Mouse (Mus musculus) hindbrain, embryonic 16.5 days (tissue): ENCODE data around the gene Pcsk2. TPM values are rescaled to one million over a fixed set of nuclear protein-coding genes. Genes with fewer than 3 reads are reported as not detected.

Experiments
- ATAC-seq: fragments of 200-750 bp; cut with Nextera tagmentation; 2 replicates; pipeline ENCODE4 v1.8.0; 2017; ENCODE audit warnings: moderate TSS enrichment, moderate library complexity
- H3K27ac ChIP-seq: fragments of 300-500 bp; sonication (generic); 2 replicates; pipeline ENCODE4 v1.5.1; 2014; ENCODE audit warnings: low read depth, mild to moderate bottlenecking, control low read depth, low read length, moderate library complexity
- H3K27me3 ChIP-seq: fragments of 300-500 bp; sonication (generic); replicated peaks from 2 replicates; pipeline ENCODE4 v1.6.1; 2014; ENCODE audit warnings: low read length; ENCODE audit not compliant: control insufficient read depth, insufficient read depth
- H3K36me3 ChIP-seq: fragments of 300-500 bp; sonication (generic); 2 replicates; pipeline ENCODE4 v1.6.1; 2014; ENCODE audit warnings: mild to moderate bottlenecking, low read length, moderate library complexity, mixed read lengths; ENCODE audit not compliant: control insufficient read depth, insufficient read depth
- H3K4me1 ChIP-seq: fragments of 300-500 bp; sonication (generic); 2 replicates; pipeline ENCODE4 v1.6.1; 2014; ENCODE audit warnings: low read depth, low read length; ENCODE audit not compliant: control insufficient read depth, insufficient read depth
- H3K4me2 ChIP-seq: fragments of 300-500 bp; sonication (generic); 2 replicates; pipeline ENCODE4 v1.6.1; 2014; ENCODE audit warnings: mild to moderate bottlenecking, low read length, control low read depth, moderate library complexity
- H3K4me3 ChIP-seq: fragments of 300-500 bp; sonication (generic); 2 replicates; pipeline ENCODE4 v1.5.1; 2014; ENCODE audit warnings: mild to moderate bottlenecking, low read length, control low read depth, moderate library complexity
- H3K9ac ChIP-seq: fragments of 300-500 bp; sonication (generic); 2 replicates; pipeline ENCODE4 v1.6.1; 2014; ENCODE audit warnings: low read depth, mild to moderate bottlenecking, control low read depth, low read length, moderate library complexity
- H3K9me3 ChIP-seq: fragments of 300-500 bp; sonication (generic); 2 replicates; pipeline ENCODE4 v1.6.1; 2014; ENCODE audit warnings: mild to moderate bottlenecking, low read length, moderate library complexity; ENCODE audit not compliant: control insufficient read depth
- WGBS: fragments of 180-500 bp; shearing (Covaris S2); extraction: QIAGEN DNeasy Blood & Tissue Kit; methylation state at CpG from one replicate; pipeline ENCODE4 v1.1.7; 2014; 5-methylcytosine and 5-hydroxymethylcytosine counted together
- polyA plus RNA-seq: library from polyadenylated mRNA; unstranded; fragments of >200 nt; fragmentation: Nextera tagmentation; extraction: Ambion mirVana; gene quantifications from 2 replicates; pipeline ENCODE4 v1.2.1, GENCODE M21; 2015

The Pcsk2 gene
- polyA plus RNA-seq, 1 experiment from 2014 or later = 23.4 TPM

DNA sequence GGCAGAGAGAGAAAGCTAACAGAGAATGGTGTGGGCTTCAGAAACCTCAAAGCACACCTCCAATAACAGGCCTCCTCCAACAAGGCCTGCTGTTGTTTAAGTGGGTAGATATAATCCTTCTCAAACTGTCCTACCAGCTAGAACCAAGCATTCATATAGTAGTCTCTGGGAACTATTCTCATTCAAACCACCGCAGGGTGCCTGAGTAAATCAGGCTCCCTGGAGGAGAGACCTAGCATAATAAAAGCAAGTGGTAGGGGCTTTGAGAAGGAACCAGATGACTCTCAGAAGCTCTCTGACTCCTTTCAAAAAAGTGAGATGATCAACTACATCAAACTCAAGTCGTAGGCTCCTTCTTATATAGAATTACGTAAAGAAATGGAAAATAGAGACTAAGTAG, 75.0 kb downstream of the Pcsk2 start:
- no peaks in the 10 kb centered on the region for H3K27me3 ChIP-seq
- H3K9me3 ChIP-seq = no peaks in the 10 kb centered on the region
- no peaks in the 10 kb centered on the region for H3K4me1 ChIP-seq
- ATAC-seq = no peak
- H3K9ac ChIP-seq = no peak overlapping the region
- no peaks in the 10 kb centered on the region for H3K36me3 ChIP-seq
- no peak overlapping the region for H3K4me3 ChIP-seq
- H3K27ac ChIP-seq = no peak overlapping the region
- 45% methylated on average over 3 of the region's 3 CpGs for WGBS
- H3K4me2 ChIP-seq = no peak overlapping the region

GRCm38 (mm10) chr2:143623916-143624315, 78.0 kb downstream of the Pcsk2 start:
- no peak overlapping the region for H3K4me3 ChIP-seq
- no peak for ATAC-seq
- H3K9ac ChIP-seq = no peak overlapping the region
- H3K27me3 ChIP-seq = no peaks in the 10 kb centered on the region
- H3K27ac ChIP-seq = no peak overlapping the region
- no peak overlapping the region for H3K4me2 ChIP-seq
- H3K4me1 ChIP-seq = no peaks in the 10 kb centered on the region
- no peaks in the 10 kb centered on the region for H3K36me3 ChIP-seq
- 66% methylated on average over 3 of the region's 3 CpGs for WGBS
- no peaks in the 10 kb centered on the region for H3K9me3 ChIP-seq

DNA sequence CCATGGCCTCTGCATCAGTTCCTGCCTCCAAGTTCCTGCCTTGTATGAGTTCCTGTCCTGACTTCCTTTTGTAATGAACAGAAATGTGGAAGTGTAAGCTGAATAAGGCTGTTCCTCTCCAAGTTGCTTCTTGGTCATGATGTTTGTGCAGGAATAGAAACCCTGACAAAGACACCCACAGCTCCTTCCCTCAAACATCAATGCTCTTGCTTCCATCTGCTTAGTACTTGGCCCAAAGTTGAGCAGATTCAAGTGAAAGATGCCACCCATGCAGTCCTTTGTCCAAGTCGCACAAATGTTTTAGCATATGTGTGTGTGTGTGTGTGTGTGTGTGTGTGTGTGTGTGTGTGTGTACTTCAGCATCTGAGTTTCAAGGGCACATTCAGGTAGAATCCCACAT, 97.3 kb downstream of the Pcsk2 start:
- Histone ChIP-seq H3K4me2 (no peak overlapping the region), H3K27me3 (no peaks in the 10 kb centered on the region), H3K27ac (no peak overlapping the region), H3K9me3 (no peaks in the 10 kb centered on the region), H3K9ac (no peak overlapping the region), H3K36me3 (no peaks in the 10 kb centered on the region), H3K4me3 (no peak overlapping the region), H3K4me1 (no peaks in the 10 kb centered on the region)
- no peak for ATAC-seq
- WGBS = 87% methylated on average over 1 of the region's 1 CpGs

DNA sequence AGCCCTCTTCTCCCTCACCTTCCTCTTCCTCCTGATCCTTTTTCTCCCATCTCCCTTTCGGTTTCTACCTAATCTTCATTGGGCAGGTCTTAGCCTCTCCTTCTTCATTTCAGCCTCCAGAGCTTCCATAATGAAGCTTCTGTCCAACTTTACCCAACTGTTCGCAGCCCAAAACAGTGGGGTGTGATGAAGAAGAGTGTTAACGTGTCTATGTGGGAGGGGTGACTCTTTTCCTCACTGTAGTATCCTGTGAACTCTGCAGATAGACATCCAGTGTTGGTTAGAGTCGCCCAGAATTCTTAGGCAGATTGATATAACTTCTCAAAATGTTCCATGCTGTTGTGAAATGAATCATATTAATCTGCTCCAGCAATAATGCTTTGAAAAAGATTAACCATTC, 98.4 kb downstream of the Pcsk2 start:
- WGBS = 82% methylated on average over 4 of the region's 4 CpGs
- no peak overlapping the region for H3K9ac ChIP-seq
- H3K4me1 ChIP-seq = no peaks in the 10 kb centered on the region
- H3K9me3 ChIP-seq = no peaks in the 10 kb centered on the region
- no peaks in the 10 kb centered on the region for H3K27me3 ChIP-seq
- no peak for ATAC-seq
- no peak overlapping the region for H3K4me3 ChIP-seq
- H3K27ac ChIP-seq = no peak overlapping the region
- H3K4me2 ChIP-seq = no peak overlapping the region
- no peaks in the 10 kb centered on the region for H3K36me3 ChIP-seq

DNA sequence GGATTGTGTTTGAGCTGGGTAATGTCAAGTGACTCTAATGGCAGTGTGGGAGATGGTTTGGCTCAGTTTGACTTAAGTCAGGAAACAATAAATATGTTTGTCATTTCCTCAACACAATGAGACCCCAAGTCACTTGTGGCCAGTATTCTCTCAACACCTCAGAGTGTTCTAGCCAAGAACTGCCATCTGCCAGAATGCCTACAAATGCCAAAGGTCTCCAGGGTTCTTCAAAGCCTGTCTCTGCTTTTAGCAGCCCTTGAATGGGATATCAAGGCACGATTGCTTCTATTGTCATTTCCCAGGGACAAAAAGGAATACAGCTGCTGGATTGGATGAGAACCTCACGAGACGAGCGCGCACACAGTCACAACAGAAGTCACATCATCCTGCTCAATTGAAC, 100.0 kb downstream of the Pcsk2 start:
- WGBS = 44% methylated on average over 5 of the region's 5 CpGs
- no peak overlapping the region for H3K4me2 ChIP-seq
- no peaks in the 10 kb centered on the region for H3K27me3 ChIP-seq
- H3K4me3 ChIP-seq = no peak overlapping the region
- no peaks in the 10 kb centered on the region for H3K4me1 ChIP-seq
- H3K27ac ChIP-seq = no peak overlapping the region
- no peaks in the 10 kb centered on the region for H3K36me3 ChIP-seq
- no peak overlapping the region for H3K9ac ChIP-seq
- no peaks in the 10 kb centered on the region for H3K9me3 ChIP-seq
- ATAC-seq = no peak

DNA sequence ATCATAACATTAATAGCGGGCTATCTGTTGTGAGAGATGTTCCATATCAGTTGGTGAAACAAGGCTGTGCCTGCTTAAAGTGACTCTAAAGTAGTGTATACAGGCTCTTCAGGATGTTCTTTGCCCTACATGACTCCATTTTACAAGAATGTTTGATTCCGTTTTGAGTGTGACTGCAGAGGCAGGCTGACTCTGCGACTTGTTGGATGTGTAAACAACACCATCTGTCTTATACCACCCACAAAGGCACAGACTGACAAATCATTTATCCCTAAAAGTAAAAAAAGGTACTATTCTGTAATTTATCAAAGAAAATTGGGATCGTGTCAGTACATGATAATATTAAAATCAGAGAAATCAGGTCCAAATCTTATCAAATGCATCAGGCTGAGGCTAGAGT, 108.7 kb downstream of the Pcsk2 start:
- Histone ChIP-seq H3K9ac (no peak overlapping the region), H3K4me2 (no peak overlapping the region), H3K27me3 (no peaks in the 10 kb centered on the region), H3K36me3 (no peaks in the 10 kb centered on the region), H3K27ac (no peak overlapping the region), H3K4me1 (no peaks in the 10 kb centered on the region; the same call in 1 of the 2 replicates), H3K9me3 (no peaks in the 10 kb centered on the region), H3K4me3 (no peak overlapping the region)
- no peak for ATAC-seq
- WGBS = 85% methylated on average over 4 of the region's 4 CpGs

DNA sequence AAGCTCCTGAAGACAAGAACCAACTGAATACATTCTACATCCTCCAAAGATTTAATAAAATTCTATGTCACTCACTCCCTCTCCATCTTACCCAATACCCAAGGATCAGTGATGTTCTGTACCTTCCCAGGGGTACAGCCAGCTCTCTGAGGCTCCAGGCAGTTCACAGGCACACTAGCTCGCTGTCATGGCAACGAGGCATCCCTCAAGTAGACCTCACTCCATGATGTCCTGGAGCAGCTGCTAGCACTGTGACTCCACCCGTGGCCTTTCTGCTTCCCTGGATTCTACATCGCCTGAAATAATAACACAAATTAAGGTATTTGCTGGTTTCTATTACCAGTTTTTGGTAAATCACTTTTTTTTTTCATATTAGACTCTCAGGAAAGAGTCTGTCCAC, 111.0 kb downstream of the Pcsk2 start:
- H3K4me2 ChIP-seq = no peak overlapping the region
- H3K9ac ChIP-seq = no peak overlapping the region
- 44% methylated on average over 4 of the region's 4 CpGs for WGBS
- peak; percentile 81 for ATAC-seq
- H3K36me3 ChIP-seq = no peaks in the 10 kb centered on the region
- H3K27ac ChIP-seq = no peak overlapping the region
- no peaks in the 10 kb centered on the region; the same call in 1 of the 2 replicates for H3K4me1 ChIP-seq
- H3K4me3 ChIP-seq = no peak overlapping the region
- no peaks in the 10 kb centered on the region for H3K9me3 ChIP-seq
- no peaks in the 10 kb centered on the region for H3K27me3 ChIP-seq

DNA sequence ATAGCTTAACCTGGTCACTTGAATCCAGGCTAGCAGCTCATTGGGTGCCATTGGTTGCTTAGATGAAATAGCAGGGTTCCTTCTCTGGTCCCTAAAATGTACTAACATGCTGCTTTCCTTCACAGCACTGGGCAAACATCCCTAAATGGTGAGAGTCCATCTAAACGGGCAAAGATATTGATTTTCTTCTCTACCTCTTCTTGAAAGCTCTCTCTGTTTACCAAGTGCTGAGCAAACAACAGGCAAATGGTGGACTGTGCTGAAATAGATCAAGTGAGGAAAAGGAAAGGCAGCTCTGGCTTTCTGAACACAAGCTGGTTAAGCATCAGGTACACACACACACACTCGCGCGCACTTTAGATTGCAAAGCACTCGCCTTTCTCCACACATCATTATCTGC, 120.8 kb downstream of the Pcsk2 start:
- H3K4me3 ChIP-seq = no peak overlapping the region
- H3K27me3 ChIP-seq = no peaks in the 10 kb centered on the region
- no peak overlapping the region for H3K4me2 ChIP-seq
- WGBS = 76% methylated on average over 5 of the region's 5 CpGs
- H3K4me1 ChIP-seq = no peaks in the 10 kb centered on the region
- H3K36me3 ChIP-seq = no peaks in the 10 kb centered on the region
- no peaks in the 10 kb centered on the region for H3K9me3 ChIP-seq
- H3K9ac ChIP-seq = no peak overlapping the region
- no peak for ATAC-seq
- H3K27ac ChIP-seq = no peak overlapping the region

DNA sequence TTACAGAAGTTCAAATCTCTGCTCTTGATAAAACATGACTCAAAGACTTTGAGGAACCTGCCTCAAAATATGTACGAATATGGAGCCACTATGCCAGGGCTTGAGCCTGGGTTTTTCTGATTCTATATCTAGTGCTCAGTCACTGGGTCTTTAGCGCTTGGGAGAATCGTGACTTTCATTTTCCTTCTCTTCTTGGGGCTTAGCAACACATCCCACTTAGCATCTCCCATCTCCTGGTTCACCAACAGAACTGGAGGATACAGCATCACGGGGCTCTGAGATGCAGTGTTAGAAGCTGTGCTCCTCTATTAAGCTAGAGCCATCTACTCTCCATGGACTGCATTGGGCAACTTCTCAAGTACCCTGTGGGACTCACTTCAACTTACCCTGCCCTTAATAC, 131.9 kb downstream of the Pcsk2 start:
- no peak overlapping the region for H3K4me2 ChIP-seq
- H3K27ac ChIP-seq = no peak overlapping the region
- H3K9me3 ChIP-seq = no peaks in the 10 kb centered on the region
- no peaks in the 10 kb centered on the region for H3K27me3 ChIP-seq
- no peaks in the 10 kb centered on the region for H3K4me1 ChIP-seq
- 94% methylated on average over 4 of the region's 4 CpGs for WGBS
- no peak overlapping the region for H3K9ac ChIP-seq
- no peak overlapping the region for H3K4me3 ChIP-seq
- no peak for ATAC-seq
- H3K36me3 ChIP-seq = no peaks in the 10 kb centered on the region

- Histone ChIP-seq H3K9ac (no peak overlapping the region), H3K9me3 (no peaks in the 10 kb centered on the region), H3K4me3 (no peak overlapping the region), H3K27me3 (no peaks in the 10 kb centered on the region), H3K27ac (no peak overlapping the region), H3K4me2 (no peak overlapping the region), H3K4me1 (no peaks in the 10 kb centered on the region), H3K36me3 (no peaks in the 10 kb centered on the region)
- no peak for ATAC-seq
- WGBS = 42% methylated on average over 2 of the region's 2 CpGs
These were observed 133.6 kb downstream of the Pcsk2 start for GRCm38 (mm10) chr2:143679513-143679912.
